Mouse (Mus musculus) large intestine, adult 2 months (tissue): Measurements from ENCODE around the gene Map3k9. TPM values are rescaled to one million over a fixed set of nuclear protein-coding genes. Genes with fewer than 3 reads are reported as not detected.

Experiments used
- DNase-seq: peaks from one replicate; pipeline ENCODE4 v3.0.0-alpha.2; 2012; ENCODE audit warnings: low read depth, low spot score
- WGBS: fragments of 180-500 bp; shearing (Covaris S2); methylation state at CpG from one replicate; pipeline ENCODE4 v1.1.7; 2018; 5-methylcytosine and 5-hydroxymethylcytosine counted together
- polyA plus RNA-seq: library from polyadenylated mRNA; depleted of rRNA; stranded (reverse); fragments of >200 nt; gene quantifications from 2 replicates; pipeline ENCODE4 v1.2.3, GENCODE M21; 2012

Gene Map3k9
- polyA plus RNA-seq, 1 experiment, result 3.0 TPM

DNA sequence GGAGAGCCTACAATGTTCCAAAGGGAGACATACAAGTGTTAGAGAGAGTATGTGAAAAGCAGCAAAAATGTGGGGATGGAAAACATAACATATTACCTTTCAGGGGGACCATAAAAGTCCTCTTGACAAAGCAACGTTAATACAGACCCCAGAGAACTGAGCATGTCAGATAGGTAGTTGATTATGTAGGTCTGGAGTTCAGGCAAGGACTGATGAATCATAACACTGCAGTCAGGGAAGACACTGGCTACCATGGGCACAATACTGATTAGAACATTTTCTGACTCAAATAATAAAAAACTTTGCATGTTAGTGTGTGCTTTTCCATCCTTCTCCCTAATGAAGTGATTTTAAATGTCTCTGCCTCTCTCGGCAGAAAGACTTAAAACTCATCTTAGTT, 8.5 kb upstream of the Map3k9 start:
- DNase-seq, result no peak
- WGBS, result 53% methylated on average over 2 of the region's 2 CpGs

DNA sequence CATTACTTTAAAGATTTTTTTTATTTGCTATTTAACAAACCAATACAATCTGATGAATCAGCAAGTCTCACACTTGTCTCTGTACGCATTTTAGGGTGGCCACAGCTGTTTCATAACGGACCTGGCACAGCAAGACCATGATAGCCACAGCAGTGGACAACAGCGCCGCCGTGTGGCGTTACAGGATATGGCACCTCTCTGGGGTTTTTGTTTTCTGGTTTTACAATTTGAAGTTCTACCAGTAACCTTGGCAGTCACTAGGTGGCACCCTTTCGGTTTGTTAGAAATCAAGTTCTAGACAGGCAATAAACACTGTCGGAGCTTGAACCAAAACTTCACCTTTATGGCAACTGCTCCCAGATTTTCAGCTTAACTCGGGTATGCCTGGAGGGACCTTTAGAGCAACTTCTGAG, 7.7 kb upstream of the Map3k9 start:
- peak; percentile 82 for DNase-seq
- under 1% methylated on average over 9 of the region's 9 CpGs for WGBS

GRCm38 (mm10) chr12:81787262-81787661, 6.3 kb upstream of the Map3k9 start:
- no peak for DNase-seq
- 57% methylated on average over 12 of the region's 12 CpGs for WGBS

DNA sequence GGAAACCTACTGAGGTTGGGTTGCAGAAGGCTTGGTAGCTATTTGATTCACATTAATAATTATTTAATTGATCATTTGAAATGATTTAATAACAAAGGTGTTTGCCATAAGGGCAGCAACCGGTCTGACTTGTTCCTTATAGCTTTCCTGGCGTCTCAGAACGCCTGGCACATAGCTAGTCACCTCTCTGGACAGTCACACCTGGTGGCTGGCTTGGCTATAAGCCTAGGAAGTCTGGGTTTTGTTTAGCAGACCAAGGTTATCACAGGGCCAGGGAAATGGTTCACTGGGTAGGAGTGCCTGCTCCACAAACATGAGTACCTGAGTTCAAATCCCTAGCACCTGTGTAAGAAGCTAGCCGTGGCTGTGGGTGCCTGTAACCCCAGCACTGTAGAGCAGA, 2.3 kb upstream of the Map3k9 start:
- DNase-seq, result no peak
- 26% methylated on average over 4 of the region's 4 CpGs for WGBS

DNA sequence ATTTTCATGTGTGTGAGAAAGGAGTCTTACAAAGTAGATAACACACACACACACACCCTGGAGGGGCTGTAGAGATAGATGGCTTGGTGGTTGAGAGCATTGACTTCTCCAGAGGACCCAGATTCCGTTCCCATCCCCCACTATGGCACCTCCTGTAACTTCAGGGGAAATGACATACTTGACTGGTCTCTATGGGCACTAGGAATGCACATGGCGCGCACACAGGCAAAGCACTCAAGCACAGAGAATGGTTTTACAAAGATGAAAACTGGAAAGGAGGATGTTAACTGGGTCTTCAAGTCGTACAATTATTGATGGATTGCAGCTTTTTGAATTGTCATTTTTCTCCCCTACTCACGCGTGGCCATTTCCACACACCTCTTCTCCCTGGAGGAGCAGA, 1.6 kb upstream of the Map3k9 start:
- DNase-seq, result no peak
- WGBS, result 89% methylated on average over 6 of the region's 6 CpGs

DNA sequence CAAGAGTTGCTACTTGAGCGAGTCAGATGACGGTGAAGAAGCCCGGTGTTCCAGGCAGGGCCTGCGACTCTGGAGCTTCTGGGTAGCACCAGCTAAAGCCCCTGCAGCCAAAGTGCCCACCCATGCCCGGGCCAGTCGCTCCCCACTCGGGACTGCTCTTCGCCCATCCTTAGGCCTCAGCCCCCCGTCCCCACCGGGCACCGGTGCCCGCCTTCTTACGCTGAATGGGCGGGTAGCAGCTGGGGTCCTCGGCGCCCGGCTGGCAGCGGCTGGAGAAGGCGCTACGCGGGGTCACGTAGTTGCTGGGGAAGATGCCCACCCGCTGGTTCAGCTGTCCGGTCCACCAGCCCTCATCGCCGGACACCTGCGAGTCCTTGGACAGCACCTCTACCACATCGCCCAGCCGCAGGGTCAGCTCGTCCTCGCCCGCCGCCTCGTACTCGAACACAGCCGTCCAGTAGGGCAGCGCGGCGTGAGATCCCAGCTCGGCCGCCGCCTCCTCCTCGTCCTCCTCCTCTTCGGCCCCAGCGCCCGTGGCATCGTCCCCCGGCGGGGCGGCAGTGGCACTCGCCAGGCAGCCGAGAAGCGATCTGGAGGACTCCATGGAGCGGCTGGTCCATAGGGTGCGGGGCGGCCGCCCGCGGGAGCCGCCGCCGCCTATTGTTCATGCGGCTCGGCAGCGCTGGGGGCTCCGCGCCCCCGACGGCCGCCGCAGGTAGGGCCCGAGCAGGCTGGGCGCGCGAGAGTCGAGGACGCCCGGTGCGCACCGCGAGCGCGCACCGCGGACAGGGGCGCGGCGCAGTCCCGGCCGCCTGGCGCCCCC, 493 bp downstream of the Map3k9 start:
- WGBS, result under 1% methylated on average over 90 of the region's 91 CpGs
- no peak for DNase-seq

GRCm38 (mm10) chr12:81779831-81780230, 1.1 kb downstream of the Map3k9 start:
- WGBS, result 5% methylated on average over 12 of the region's 12 CpGs

GRCm38 (mm10) chr12:81776191-81776590, 4.8 kb downstream of the Map3k9 start:
- no peak for DNase-seq
- WGBS, result 47% methylated on average over 3 of the region's 3 CpGs

More at GRCm38 (mm10) chr12:81779831-81780230, 1.1 kb downstream of the Map3k9 start:
- DNase-seq, result peak; percentile 55

- no peak for DNase-seq
- 88% methylated on average over 2 of the region's 2 CpGs for WGBS
Observed at GRCm38 (mm10) chr12:81775641-81776040, 5.3 kb downstream of the Map3k9 start.

- WGBS, result 89% methylated on average over 4 of the region's 4 CpGs
- DNase-seq, result no peak
Observed at GRCm38 (mm10) chr12:81774186-81774585, 6.8 kb downstream of the Map3k9 start.

- no peak for DNase-seq
- whole genome bisulfite sequencing, result 94% methylated on average over 4 of the region's 4 CpGs
Observed at GRCm38 (mm10) chr12:81769458-81769857, 11.5 kb downstream of the Map3k9 start.

DNA sequence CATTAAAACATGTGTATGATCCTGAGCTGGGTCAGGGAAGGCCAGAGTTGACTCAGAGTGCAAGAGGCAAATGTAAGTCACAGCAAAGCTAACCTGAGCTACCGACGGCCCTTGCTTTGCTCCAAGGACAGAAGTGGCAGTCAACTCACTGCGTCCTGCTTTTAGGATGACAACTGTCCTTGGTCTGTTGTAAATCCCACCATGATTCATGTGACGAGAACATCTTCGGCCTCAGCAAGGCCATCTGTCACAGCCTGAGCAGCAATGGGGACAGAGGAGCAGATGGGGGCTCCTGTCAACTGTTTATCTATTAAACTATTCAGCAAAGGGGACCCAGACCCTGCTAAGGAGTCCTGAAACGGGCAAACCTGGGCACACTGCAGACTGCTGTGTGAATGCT, 15.6 kb downstream of the Map3k9 start:
- 89% methylated on average over 6 of the region's 6 CpGs for WGBS
- DNase-seq, result no peak

DNA sequence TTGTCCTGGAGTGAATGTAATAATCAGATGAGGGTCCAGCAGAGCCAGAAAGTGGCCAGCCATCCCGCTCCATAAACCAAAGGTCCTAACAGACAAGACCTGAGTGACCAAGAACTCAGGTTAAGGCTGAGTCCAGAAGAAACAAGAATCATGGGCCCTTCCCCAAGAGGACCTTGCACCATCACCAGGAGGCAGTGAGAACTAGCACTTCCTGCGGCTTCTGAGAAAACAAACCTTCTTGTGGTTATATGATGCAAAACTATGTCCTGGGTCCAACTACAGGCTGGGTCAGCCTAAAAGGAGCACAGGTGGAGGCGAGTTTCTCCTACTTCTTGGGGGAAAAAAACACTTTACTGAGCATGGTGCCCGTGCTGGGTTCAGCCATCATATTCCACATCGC, 16.6 kb downstream of the Map3k9 start:
- DNase-seq, result no peak
- WGBS, result 88% methylated on average over 5 of the region's 5 CpGs

DNA sequence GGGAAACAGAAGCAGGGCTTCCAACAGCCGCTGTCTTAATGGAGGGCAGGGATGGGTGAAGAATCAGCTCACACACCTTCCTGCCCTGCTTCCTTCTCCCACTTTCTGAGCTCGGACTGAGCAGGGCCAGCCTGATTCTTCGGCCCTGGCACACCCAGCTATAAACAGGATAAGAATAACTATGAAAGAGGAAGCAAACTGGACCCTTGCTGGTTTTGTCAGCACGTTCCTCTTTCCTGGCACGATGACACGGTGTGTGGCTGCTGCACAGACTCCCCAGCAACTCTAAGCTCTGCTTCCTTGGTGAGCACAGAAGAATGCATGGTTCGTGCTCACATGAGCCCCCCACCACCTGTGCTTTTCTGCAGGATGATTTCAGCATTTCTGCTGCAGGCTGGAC, 26.3 kb downstream of the Map3k9 start:
- peak; percentile 37 for DNase-seq
- WGBS, result 9% methylated on average over 7 of the region's 7 CpGs

- WGBS, result 61% methylated on average over 4 of the region's 4 CpGs
- DNase-seq, result no peak
Observed at GRCm38 (mm10) chr12:81751116-81751515, 29.9 kb downstream of the Map3k9 start.

DNA sequence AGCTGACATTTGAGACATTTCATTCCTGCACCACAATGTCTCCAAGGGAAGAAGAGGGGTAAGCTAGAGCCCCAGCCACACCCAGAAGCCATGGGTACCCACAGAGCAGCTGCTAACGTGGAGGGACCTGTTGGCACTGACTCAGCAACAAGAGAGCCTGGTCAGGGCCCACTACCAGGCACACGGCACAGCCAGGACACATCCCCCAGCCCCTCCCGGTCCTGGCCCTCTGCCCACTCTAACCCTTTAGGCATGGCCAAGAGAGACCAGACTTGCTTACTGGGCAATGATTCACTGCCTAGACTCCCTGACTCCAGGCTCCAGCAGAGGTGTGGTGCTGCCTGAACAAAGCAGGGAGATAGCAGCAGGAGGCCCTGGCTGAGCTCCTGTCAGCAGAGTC, 32.1 kb downstream of the Map3k9 start:
- WGBS, result 41% methylated on average over 3 of the region's 3 CpGs
- DNase-seq, result no peak

GRCm38 (mm10) chr12:81748021-81748576, 32.9 kb downstream of the Map3k9 start:
- DNase-seq, result no peak
- 39% methylated on average over 4 of the region's 4 CpGs for WGBS

- no peak for DNase-seq
- 56% methylated on average over 9 of the region's 9 CpGs for WGBS
Observed at GRCm38 (mm10) chr12:81746400-81747024, 34.5 kb downstream of the Map3k9 start.

GRCm38 (mm10) chr12:81735246-81736070, 45.5 kb downstream of the Map3k9 start:
- 86% methylated on average over 11 of the region's 11 CpGs for WGBS
- no peak for DNase-seq

GRCm38 (mm10) chr12:81726246-81726822, 54.6 kb downstream of the Map3k9 start:
- DNase-seq, result no peak
- 85% methylated on average over 8 of the region's 8 CpGs for WGBS
